Mouse (Mus musculus) hindbrain, embryonic 16.5 days (tissue): ENCODE data around the gene Arhgap15. TPM values are rescaled to one million over a fixed set of nuclear protein-coding genes. Genes with fewer than 3 reads are reported as not detected.

Experiments
- ATAC-seq: fragments of 200-750 bp; cut with Nextera tagmentation; 2 replicates; pipeline ENCODE4 v1.8.0; 2017; ENCODE audit warnings: moderate TSS enrichment, moderate library complexity
- H3K27ac ChIP-seq: fragments of 300-500 bp; sonication (generic); 2 replicates; pipeline ENCODE4 v1.5.1; 2014; ENCODE audit warnings: low read depth, mild to moderate bottlenecking, control low read depth, low read length, moderate library complexity
- H3K27me3 ChIP-seq: fragments of 300-500 bp; sonication (generic); replicated peaks from 2 replicates; pipeline ENCODE4 v1.6.1; 2014; ENCODE audit warnings: low read length; ENCODE audit not compliant: control insufficient read depth, insufficient read depth
- H3K36me3 ChIP-seq: fragments of 300-500 bp; sonication (generic); 2 replicates; pipeline ENCODE4 v1.6.1; 2014; ENCODE audit warnings: mild to moderate bottlenecking, low read length, moderate library complexity, mixed read lengths; ENCODE audit not compliant: control insufficient read depth, insufficient read depth
- H3K4me1 ChIP-seq: fragments of 300-500 bp; sonication (generic); 2 replicates; pipeline ENCODE4 v1.6.1; 2014; ENCODE audit warnings: low read depth, low read length; ENCODE audit not compliant: control insufficient read depth, insufficient read depth
- H3K4me2 ChIP-seq: fragments of 300-500 bp; sonication (generic); 2 replicates; pipeline ENCODE4 v1.6.1; 2014; ENCODE audit warnings: mild to moderate bottlenecking, low read length, control low read depth, moderate library complexity
- H3K4me3 ChIP-seq: fragments of 300-500 bp; sonication (generic); 2 replicates; pipeline ENCODE4 v1.5.1; 2014; ENCODE audit warnings: mild to moderate bottlenecking, low read length, control low read depth, moderate library complexity
- H3K9ac ChIP-seq: fragments of 300-500 bp; sonication (generic); 2 replicates; pipeline ENCODE4 v1.6.1; 2014; ENCODE audit warnings: low read depth, mild to moderate bottlenecking, control low read depth, low read length, moderate library complexity
- H3K9me3 ChIP-seq: fragments of 300-500 bp; sonication (generic); 2 replicates; pipeline ENCODE4 v1.6.1; 2014; ENCODE audit warnings: mild to moderate bottlenecking, low read length, moderate library complexity; ENCODE audit not compliant: control insufficient read depth
- WGBS: fragments of 180-500 bp; shearing (Covaris S2); extraction: QIAGEN DNeasy Blood & Tissue Kit; methylation state at CpG from one replicate; pipeline ENCODE4 v1.1.7; 2014; 5-methylcytosine and 5-hydroxymethylcytosine counted together
- polyA plus RNA-seq: library from polyadenylated mRNA; unstranded; fragments of >200 nt; fragmentation: Nextera tagmentation; extraction: Ambion mirVana; gene quantifications from 2 replicates; pipeline ENCODE4 v1.2.1, GENCODE M21; 2015

Gene Arhgap15
- polyA plus RNA-seq, 1 experiment from 2014 or later = 3.0 TPM

- no peaks in the 10 kb centered on the region for H3K4me1 ChIP-seq
- H3K27ac ChIP-seq = no peak overlapping the region
- no peak overlapping the region for H3K4me3 ChIP-seq
- no peak overlapping the region for H3K9ac ChIP-seq
- no peak for ATAC-seq
- H3K9me3 ChIP-seq = no peaks in the 10 kb centered on the region
- no peak overlapping the region for H3K4me2 ChIP-seq
- no peaks in the 10 kb centered on the region for H3K36me3 ChIP-seq
- H3K27me3 ChIP-seq = no peaks in the 10 kb centered on the region
- 98% methylated on average over 2 of the region's 2 CpGs for WGBS
These were observed 197.1 kb downstream of the Arhgap15 start for GRCm38 (mm10) chr2:43945679-43946078.

GRCm38 (mm10) chr2:43949775-43950492 lies 201.3 kb downstream of the Arhgap15 start:
- Histone ChIP-seq H3K4me1 (no peaks in the 10 kb centered on the region), H3K27me3 (no peaks in the 10 kb centered on the region), H3K27ac (no peak overlapping the region), H3K4me2 (no peak overlapping the region), H3K36me3 (no peaks in the 10 kb centered on the region), H3K9ac (no peak overlapping the region), H3K4me3 (no peak overlapping the region), H3K9me3 (no peaks in the 10 kb centered on the region)
- no peak for ATAC-seq
- 84% methylated on average over 13 of the region's 13 CpGs for WGBS

- Histone ChIP-seq H3K4me2 (no peak overlapping the region), H3K9ac (no peak overlapping the region), H3K9me3 (no peaks in the 10 kb centered on the region), H3K36me3 (no peaks in the 10 kb centered on the region), H3K27me3 (no peaks in the 10 kb centered on the region), H3K4me3 (no peak overlapping the region), H3K4me1 (no peaks in the 10 kb centered on the region), H3K27ac (no peak overlapping the region)
- WGBS = 72% methylated on average over 6 of the region's 6 CpGs
- ATAC-seq = no peak
These were observed 202.1 kb downstream of the Arhgap15 start for GRCm38 (mm10) chr2:43950741-43951140.

- Histone ChIP-seq H3K36me3 (no peaks in the 10 kb centered on the region), H3K4me2 (no peak overlapping the region), H3K9ac (no peak overlapping the region), H3K27me3 (no peaks in the 10 kb centered on the region), H3K9me3 (no peaks in the 10 kb centered on the region), H3K27ac (no peak overlapping the region), H3K4me1 (no peaks in the 10 kb centered on the region), H3K4me3 (no peak overlapping the region)
- ATAC-seq = no peak
These were observed 210.6 kb downstream of the Arhgap15 start for GRCm38 (mm10) chr2:43959189-43959588.

- Histone ChIP-seq H3K27me3 (no peaks in the 10 kb centered on the region), H3K9ac (no peak overlapping the region), H3K4me2 (no peak overlapping the region), H3K4me1 (no peaks in the 10 kb centered on the region), H3K4me3 (no peak overlapping the region), H3K27ac (no peak overlapping the region), H3K9me3 (no peaks in the 10 kb centered on the region), H3K36me3 (no peaks in the 10 kb centered on the region)
- no peak for ATAC-seq
- 79% methylated on average over 5 of the region's 5 CpGs for WGBS
These were observed 213.8 kb downstream of the Arhgap15 start for GRCm38 (mm10) chr2:43962466-43962865.

- no peak overlapping the region for H3K27ac ChIP-seq
- no peak overlapping the region for H3K4me3 ChIP-seq
- H3K9ac ChIP-seq = no peak overlapping the region
- H3K9me3 ChIP-seq = no peaks in the 10 kb centered on the region
- no peaks in the 10 kb centered on the region for H3K27me3 ChIP-seq
- 54% methylated on average over 4 of the region's 4 CpGs for WGBS
- no peaks in the 10 kb centered on the region for H3K4me1 ChIP-seq
- H3K36me3 ChIP-seq = no peaks in the 10 kb centered on the region
- no peak for ATAC-seq
- H3K4me2 ChIP-seq = no peak overlapping the region
These were observed 220.0 kb downstream of the Arhgap15 start for GRCm38 (mm10) chr2:43968581-43968980.

- Histone ChIP-seq H3K4me2 (no peak overlapping the region), H3K27me3 (no peaks in the 10 kb centered on the region), H3K9me3 (no peaks in the 10 kb centered on the region), H3K27ac (no peak overlapping the region), H3K36me3 (no peaks in the 10 kb centered on the region), H3K4me3 (no peak overlapping the region), H3K9ac (no peak overlapping the region), H3K4me1 (no peaks in the 10 kb centered on the region)
- peak; percentile 24; the same call in 1 of the 2 replicates for ATAC-seq
- WGBS = 69% methylated on average over 11 of the region's 11 CpGs
These were observed 229.1 kb downstream of the Arhgap15 start for GRCm38 (mm10) chr2:43977732-43978131.

GRCm38 (mm10) chr2:43978177-43979013 lies 229.8 kb downstream of the Arhgap15 start:
- H3K9ac ChIP-seq = peak overlapping the region; percentile 22; the same call in 1 of the 2 replicates
- no peak overlapping the region for H3K4me3 ChIP-seq
- H3K4me2 ChIP-seq = peak overlapping the region; percentile 14; the same call in 1 of the 2 replicates
- H3K4me1 ChIP-seq = no peaks in the 10 kb centered on the region
- WGBS = 53% methylated on average over 13 of the region's 13 CpGs
- no peaks in the 10 kb centered on the region for H3K36me3 ChIP-seq
- 0 out of 2 replicates have a peak, but pooled peaks have one; percentile 40 for ATAC-seq
- H3K9me3 ChIP-seq = no peaks in the 10 kb centered on the region
- no peak overlapping the region for H3K27ac ChIP-seq
- no peaks in the 10 kb centered on the region for H3K27me3 ChIP-seq

GRCm38 (mm10) chr2:43986066-43986465 lies 237.4 kb downstream of the Arhgap15 start:
- no peak for ATAC-seq
- WGBS = 77% methylated on average over 14 of the region's 14 CpGs

More at GRCm38 (mm10) chr2:43986066-43986465, 237.4 kb downstream of the Arhgap15 start:
- no peaks in the 10 kb centered on the region for H3K27me3 ChIP-seq
- no peak overlapping the region for H3K9ac ChIP-seq
- H3K9me3 ChIP-seq = no peaks in the 10 kb centered on the region
- no peak overlapping the region for H3K27ac ChIP-seq
- no peaks in the 10 kb centered on the region for H3K36me3 ChIP-seq
- no peaks in the 10 kb centered on the region for H3K4me1 ChIP-seq
- no peak overlapping the region for H3K4me3 ChIP-seq
- H3K4me2 ChIP-seq = no peak overlapping the region
